Comparison of ENCODE assay signal across 7 mouse cellular contexts in the genomic region with DNA sequence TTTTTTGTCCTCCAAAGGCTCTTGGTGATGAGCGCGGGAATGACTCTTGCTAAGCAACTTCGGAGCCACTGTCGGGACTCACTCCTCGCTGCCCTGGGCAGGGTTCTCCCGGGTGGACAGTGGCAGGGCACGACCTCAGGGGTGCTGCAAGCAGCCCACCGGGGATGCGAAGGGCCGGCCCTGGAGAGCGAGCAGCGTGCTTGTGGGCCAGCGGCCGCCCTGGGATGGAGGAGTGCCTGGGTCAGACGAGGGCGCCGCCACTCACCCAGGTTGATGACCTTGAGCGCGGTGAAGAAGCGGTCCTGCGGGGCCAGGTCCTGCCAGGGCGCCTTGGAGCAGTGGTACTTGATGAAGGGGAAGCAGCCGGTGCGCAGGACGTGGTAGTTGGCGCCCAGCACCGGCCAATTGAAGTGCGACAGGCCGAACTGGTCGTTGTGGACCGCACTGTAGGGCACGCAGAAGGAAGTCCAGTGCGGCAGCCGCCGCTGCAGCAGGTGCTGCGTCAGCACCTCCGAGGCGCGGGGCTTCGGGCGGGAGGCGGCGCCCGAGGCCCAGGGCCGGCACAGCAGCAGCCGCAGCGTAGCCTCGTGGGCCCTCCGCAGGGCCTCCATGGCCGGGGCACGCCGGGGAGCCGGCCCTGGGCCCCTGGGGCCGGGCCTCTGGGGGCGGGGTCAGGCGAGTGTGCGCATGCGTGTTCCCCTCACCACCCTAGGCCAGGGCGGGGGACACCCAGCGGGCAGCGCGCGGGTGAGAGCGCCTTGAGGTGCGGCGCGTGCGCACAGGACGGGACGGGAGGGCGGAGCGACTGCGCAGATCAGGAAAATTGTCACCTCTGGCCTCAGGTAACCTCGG. TPM values are rescaled to one million over a fixed set of nuclear protein-coding genes. Genes with fewer than 3 reads are reported as not detected.
A peak's percentile ranks its signal among the peaks of the same experiment; 100 is the strongest.
DNase-seq lines count a peak whose midpoint lies in the region; ATAC-seq lines count a peak whose summit lies in the region.

A gene (minus strand): TSS at position 636 of the 852 bp plus-strand sequence.

- WGBS in intestine, embryonic 15.5 days: under 1% methylated on average over 64 of the region's 74 CpGs
- under 1% methylated on average over 74 of the region's 74 CpGs for WGBS in midbrain, embryonic 10.5 days

- H3K4me3 ChIP-seq in intestine, embryonic 15.5 days (replicated peaks): peak within 1 kb of the TSS; percentile 88
- H3K4me3 ChIP-seq in midbrain, embryonic 10.5 days: peak within 1 kb of the TSS; percentile 84

- peak within 1 kb of the TSS; percentile 88 for H3K4me2 ChIP-seq in intestine, embryonic 15.5 days (replicated peaks)

- ATAC-seq in intestine, embryonic 15.5 days: peak; percentile 100

- intact Hi-C loops in left cerebral cortex, postnatal 25 days (cut with DNase I): loop anchor here (2.0 to 5.0 kb wide), 2 partner anchors 22 to 252 kb away; a partner anchor contains a TSS

- peak; percentile 98 to 99 for DNase-seq in adrenal gland, adult (ENCODE audit: inconsistent age in 2 of 2, low spot score in 1 of 2)
- peak; percentile 91 for DNase-seq in embryo, embryonic 10.5 days (ENCODE audit: low spot score)
- DNase-seq in gastrocnemius, postnatal 25 days: peak; percentile 96
- DNase-seq in left cerebral cortex, postnatal 25 days (ENCODE audit: low spot score in 2 of 2): peak; percentile 92 to 94
- DNase-seq in midbrain, embryonic 10.5 days (ENCODE audit: low spot score): peak; percentile 93
- peak; percentile 90 for DNase-seq in right cerebral cortex, postnatal 4 days

- H3K9ac ChIP-seq in intestine, embryonic 15.5 days: peak within 1 kb of the TSS; percentile 86

- no peaks in the 10 kb centered on the region for H3K9me3 ChIP-seq in intestine, embryonic 15.5 days
- no peaks in the 10 kb centered on the region for H3K9me3 ChIP-seq in midbrain, embryonic 10.5 days (replicated peaks)

- H3K27ac ChIP-seq in intestine, embryonic 15.5 days: peak within 1 kb of the TSS; percentile 82
- peak within 1 kb of the TSS; percentile 95 for H3K27ac ChIP-seq in midbrain, embryonic 10.5 days (replicated peaks)

- H3K27me3 ChIP-seq in intestine, embryonic 15.5 days (replicated peaks): no peaks in the 10 kb centered on the region
- H3K27me3 ChIP-seq in midbrain, embryonic 10.5 days (ENCODE audit: low read depth, poor library complexity, severe bottlenecking): no peaks in the 10 kb centered on the region

- no peaks in the 10 kb centered on the region for H3K36me3 ChIP-seq in intestine, embryonic 15.5 days
- no peaks in the 10 kb centered on the region for H3K36me3 ChIP-seq in midbrain, embryonic 10.5 days

- H3K4me1 ChIP-seq in intestine, embryonic 15.5 days (replicated peaks): peaks cover 4% of the 10 kb centered on the region
- H3K4me1 ChIP-seq in midbrain, embryonic 10.5 days: peaks cover 36% of the 10 kb centered on the region

RNA-seq across cellular contexts. Expression of the gene that starts here (rescaled TPM):
- total RNA-seq in gastrocnemius, postnatal 25 days (2021): 10 to 100 TPM; 30.0 to 33.7 TPM
- polyA plus RNA-seq in intestine, embryonic 15.5 days (2015; fragmentation: Nextera tagmentation; extraction: Ambion mirVana): 46.5 and 47.6 TPM in 2 replicates
- total RNA-seq in left cerebral cortex, postnatal 25 days (2021): 10 to 100 TPM; 23.3 to 26.6 TPM
- 46.4 and 47.5 TPM in 2 replicates for polyA plus RNA-seq in midbrain, embryonic 10.5 days (2016; fragmentation: Nextera tagmentation; extraction: Ambion mirVana)

Comparison
In these comparisons a context has a peak if more than half of its experiments do, and no peak if none do; other contexts are left out.
1. Peak in every context shown above with its lines: DNase-seq, ATAC-seq, H3K4me3 ChIP-seq and H3K27ac ChIP-seq.